Mouse (Mus musculus) adrenal gland, postnatal 4 days (tissue): ENCODE measurements around the gene Actr6. TPM values are rescaled to one million over a fixed set of nuclear protein-coding genes. Genes with fewer than 3 reads are reported as not detected.
"Not testable (repeated sequence)": the region's sequence is repeated elsewhere in the genome, so short reads cannot be mapped to it uniquely, and the experiment has no call there.

ENCODE experiments used
- DNase-seq, 2 experiments: peaks; one replicate each; pipeline ENCODE4 v3.0.0; 2021 to 2022; ENCODE audit warnings: low spot score in 2 of 2, mixed read lengths in 2 of 2
- total RNA-seq, 2 experiments: library from RNA; stranded (reverse); gene quantifications; 2 replicates each; pipeline ENCODE4 v1.2.3; 2021

Gene Actr6
- total RNA-seq, 2 experiments from 2014 or later = 23.0 to 26.0 TPM

DNA sequence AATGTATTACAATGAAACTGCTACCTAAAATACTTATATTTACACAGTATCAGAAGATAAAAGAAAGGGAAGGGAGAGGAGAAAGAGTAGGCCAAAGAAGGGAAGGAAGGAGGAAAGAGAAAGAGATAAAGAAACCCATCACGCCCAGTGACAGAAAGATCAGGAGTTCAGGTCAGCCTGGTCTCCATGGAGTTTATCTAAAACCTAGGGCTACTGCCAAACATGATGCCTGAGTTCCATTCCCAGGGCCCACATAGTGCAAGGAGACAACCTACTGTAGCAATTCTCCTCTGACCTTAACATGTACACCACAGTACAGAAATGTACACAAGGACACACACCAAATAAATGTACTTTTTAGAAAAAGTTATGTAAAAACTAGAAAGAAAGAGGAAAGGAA is 49.9 kb downstream of the Actr6 start:
- DNase-seq = no peak

DNA sequence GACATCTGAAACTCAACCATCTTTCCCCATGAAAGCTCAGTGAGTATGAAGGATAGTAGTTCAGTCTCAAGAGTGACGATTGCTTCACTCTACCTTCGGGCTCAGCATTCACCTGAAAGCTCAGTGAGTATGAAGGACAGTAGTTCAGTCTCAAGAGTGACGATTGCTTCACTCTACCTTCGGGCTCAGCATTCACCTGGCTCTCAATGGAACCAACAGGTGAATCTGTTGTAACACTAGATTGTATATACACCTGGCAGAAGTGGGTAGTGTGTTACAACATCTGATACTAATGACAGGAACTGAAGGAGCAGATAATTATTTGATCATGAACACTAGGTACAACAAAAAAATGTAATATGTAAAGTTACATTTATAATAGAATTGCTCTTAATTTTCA is 50.4 kb downstream of the Actr6 start:
- DNase-seq = no peak

DNA sequence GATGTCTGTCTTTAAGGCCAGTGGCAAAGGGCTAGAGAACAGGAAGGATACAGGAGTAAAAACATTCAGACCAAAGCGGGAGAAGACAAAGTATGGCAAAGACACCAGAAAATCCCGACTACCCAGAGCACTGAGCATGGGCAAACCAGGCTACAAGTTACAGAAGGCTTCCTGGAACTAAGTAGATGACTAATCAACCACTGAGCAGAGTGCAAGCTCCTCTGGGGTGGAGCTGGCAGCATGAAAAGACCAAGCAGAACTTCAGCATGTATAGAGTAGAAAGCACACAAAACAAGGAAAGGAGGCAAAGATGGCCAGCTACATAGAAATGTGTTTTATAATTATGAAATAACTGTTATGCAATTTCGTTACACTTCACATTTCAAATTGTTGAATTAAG is 51.6 kb downstream of the Actr6 start:
- DNase-seq = no peak

DNA sequence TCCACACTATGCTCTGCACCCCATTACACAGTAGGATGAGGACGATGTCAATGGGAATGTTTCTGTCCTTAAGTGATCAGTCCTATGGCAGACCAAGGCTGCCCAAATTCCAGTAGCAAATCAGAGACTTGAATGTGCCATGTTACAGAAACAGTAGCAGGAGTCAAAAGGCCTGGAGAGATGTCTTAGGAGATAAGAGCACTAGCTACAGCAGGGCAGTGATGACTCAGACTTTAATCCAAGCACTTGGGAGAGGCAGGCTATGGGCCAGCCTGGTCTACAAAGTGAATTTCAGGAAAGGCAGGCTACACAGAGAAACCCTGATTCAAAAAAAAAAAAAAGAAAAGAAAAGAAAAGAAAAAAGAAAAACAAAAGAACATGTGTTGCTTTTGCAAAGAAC is 52.6 kb downstream of the Actr6 start:
- DNase-seq = no peak

DNA sequence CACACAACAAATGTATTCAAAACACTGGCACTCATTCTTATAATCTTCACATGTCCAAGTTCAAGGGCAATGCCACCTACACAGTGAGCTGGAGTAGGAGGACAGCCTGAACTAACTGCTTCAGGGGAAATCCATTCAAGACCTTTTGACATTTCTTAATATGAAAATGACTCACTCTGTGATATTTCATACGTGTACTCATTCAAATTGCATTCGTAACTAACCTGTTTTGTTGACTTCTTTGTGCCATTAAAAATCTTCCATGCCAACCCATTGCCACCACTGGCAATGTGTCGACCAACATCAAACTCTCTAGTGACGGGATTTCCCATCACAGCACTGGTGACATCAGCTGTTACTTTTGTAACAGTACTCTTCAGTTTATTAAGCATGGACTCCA is 54.0 kb downstream of the Actr6 start:
- DNase-seq = no peak

DNA sequence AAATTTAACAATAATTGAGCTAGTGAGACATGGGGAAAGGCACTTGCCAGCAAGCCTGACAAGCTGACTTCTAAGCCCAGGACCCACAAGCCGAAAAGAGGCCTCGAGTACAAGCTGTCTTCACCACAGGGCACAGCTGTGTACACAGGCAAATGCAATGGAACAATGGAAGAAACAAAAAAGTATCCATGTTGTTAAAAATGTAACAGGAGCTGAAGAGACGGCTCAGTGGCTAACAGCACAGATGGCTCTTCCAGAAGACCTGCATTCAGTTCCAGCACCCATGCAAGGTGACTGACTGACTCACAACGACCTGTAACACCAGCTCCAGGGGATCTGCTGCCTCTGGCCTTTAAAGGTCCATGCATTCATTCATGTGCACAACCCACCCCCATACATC is 55.5 kb downstream of the Actr6 start:
- no peak for DNase-seq

DNA sequence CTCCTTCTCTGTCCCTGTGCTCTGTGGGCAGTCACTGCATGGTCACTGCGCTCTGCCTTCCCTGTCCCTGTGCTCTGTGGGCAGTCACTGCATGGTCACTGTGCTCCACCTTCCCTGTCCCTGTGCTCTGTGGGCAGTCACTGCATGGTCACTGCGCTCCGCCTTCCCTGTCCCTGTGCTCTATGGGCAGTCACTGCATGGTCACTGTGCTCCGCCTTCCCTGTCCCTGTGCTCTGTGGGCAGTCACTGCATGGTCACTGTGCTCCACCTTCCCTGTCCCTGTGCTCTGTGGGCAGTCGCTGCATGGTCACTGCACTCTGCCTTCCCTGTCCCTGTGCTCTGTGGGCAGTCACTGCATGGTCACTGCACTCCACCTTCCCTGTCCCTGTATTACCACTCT is 61.7 kb downstream of the Actr6 start:
- not testable (repeated sequence) for DNase-seq

DNA sequence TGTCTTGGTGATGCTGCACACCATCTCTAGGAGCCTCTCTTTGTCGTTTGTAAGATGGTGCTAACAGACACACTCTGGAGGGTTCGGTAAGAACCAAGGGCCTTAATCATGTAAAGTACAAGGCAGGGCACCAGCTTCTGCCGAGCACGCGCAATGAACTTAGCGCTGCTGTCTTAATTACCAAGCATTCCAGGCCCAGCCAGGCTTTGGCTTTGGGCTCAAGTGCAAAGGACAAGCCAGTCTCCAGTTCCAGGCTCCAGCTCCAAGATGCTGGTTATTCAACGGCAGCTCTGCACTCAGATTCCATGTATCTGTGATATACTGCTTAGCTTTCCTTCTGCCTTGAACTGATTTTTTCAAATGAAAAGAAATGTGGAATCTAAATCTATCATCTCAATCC is 64.5 kb downstream of the Actr6 start:
- DNase-seq = no peak

DNA sequence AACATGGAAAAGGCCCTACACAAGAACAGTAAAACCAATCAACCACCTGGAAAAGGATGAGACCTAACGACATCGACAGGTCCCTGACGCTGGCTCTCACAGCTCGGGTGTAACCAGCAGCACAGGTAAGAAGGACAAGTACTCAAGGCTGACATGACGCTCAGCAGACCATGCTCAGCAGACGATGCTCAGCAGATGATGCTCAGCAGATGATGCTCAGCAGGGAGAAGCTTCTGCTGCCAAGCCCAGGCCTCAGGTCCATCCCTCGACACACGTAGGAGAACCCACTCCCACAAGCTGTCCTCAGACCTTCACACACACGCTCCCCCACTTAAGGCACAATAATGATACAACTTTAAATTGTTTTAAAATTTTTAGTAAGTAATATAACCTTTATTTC is 66.4 kb downstream of the Actr6 start:
- DNase-seq = no peak

DNA sequence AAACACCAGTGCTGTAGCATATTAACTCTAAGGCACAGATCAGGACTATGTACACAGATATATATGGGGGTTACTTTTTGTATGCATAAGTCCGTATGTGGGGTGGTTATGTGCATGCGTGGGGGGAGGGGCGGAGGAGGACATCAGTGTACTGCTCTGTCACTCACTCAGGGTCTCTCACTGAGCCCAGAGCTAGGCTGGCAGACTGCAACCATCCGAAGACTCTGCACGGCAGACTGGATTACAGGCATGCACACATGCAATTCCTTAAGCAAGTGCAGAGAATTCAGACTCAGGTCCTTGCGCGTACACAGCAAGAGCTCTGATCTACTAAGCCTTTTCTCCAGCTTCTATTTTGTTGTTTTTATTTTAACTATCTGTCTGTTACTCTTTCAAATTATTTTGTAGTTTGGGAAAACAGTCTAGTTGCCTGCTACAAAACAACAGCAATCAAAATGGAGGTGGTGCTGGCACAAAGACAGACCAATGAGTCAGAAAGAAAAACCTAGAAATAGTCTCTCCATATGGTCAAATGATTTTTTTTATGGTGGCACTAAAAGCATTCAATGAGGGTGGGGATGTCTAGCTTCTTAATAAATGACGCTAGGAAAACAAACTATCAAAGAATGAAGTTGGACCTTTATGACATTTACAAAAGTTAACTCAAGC is 67.0 kb downstream of the Actr6 start:
- no peak for DNase-seq

Other genes starting within 250 kb of the Actr6 start
- gene Nr1h4, start 198.7 kb downstream of the Actr6 start, total RNA-seq = 10 to 100 TPM; 21.0 to 27.0 TPM
- under 1 TPM in 1 of 2 experiments, not detected in 1; 0.17 TPM for gene Slc17a8, start 111.0 kb downstream of the Actr6 start, total RNA-seq
- 10 to 100 TPM; 39.5 to 39.8 TPM for gene Scyl2, start 46.0 kb downstream of the Actr6 start, total RNA-seq
- gene Uhrf1bp1l, start 12.7 kb upstream of the Actr6 start, total RNA-seq = 10 to 100 TPM; 69.0 to 71.5 TPM
- gene Anks1b, start 141.2 kb upstream of the Actr6 start, total RNA-seq = 1 to 10 TPM; 4.4 to 4.5 TPM